Mouse (Mus musculus): ENCODE results near the gene Ppard.

Gene Ppard

GRCm38 (mm10) chr17:28212391-28212790 is 20.1 kb upstream of the Ppard start:
- ChIA-PET CTCF (interaction anchor here (0.5 to 3.3 kb wide), 36 partner anchors 8 to 936 kb away, joined by 3 to 24 read pairs (median 4); partner anchors contain the start of genes Ppard (in 1 of the 4) and Tcp11 (in 1 of the 4)), POLR2A (interaction anchor here in 3 of 4 experiments (0.5 to 3.9 kb wide), 44 partner anchors 8 to 356 kb away, joined by 3 to 48 read pairs (median 4); partner anchors contain the start of genes Fance (in 1 of the 3), Ppard (in 1 of the 3), Tcp11 (in 1 of the 3) and Uhrf1bp1 (in 1 of the 3))

GRCm38 (mm10) chr17:28213236-28213635 is 19.3 kb upstream of the Ppard start:
- POLR2A ChIA-PET = interaction anchor here in 3 of 4 experiments (0.6 to 3.9 kb wide), 29 partner anchors 9 to 133 kb away, joined by 3 to 48 read pairs (median 4); partner anchors contain the start of genes Fance (in 1 of the 3), Ppard (in 1 of the 3) and Tcp11 (in 1 of the 3)
- CTCF ChIA-PET = interaction anchor here (0.5 to 3.3 kb wide), 60 partner anchors 8 to 424 kb away, joined by 3 to 24 read pairs (median 4); partner anchors contain the start of genes Ppard (in 2 of the 4) and Tcp11 (in 2 of the 4)

GRCm38 (mm10) chr17:28216791-28217190 is 15.7 kb upstream of the Ppard start:
- POLR2A ChIA-PET = interaction anchor here (0.6 to 2.3 kb wide), 10 partner anchors 9 to 660 kb away, joined by 3 to 10 read pairs (median 4); partner anchors contain the start of genes Def6 (in 2 of the 4), Hmga1 (in 1 of the 4) and Rpl10a (in 1 of the 4)
- CTCF ChIA-PET = interaction anchor here in 2 of 4 experiments (1.1 to 1.6 kb wide), 2 partner anchors 9 kb away, joined by 4 to 5 read pairs; partner anchors contain the start of gene Def6 (in 2 of the 2)

- CTCF ChIA-PET = interaction anchor here in 1 of 4 experiments (0.6 to 0.7 kb wide), 2 partner anchors 22 to 152 kb away, joined by 3 to 5 read pairs; no protein-coding TSS in a partner anchor
- POLR2A ChIA-PET = interaction anchor here in 2 of 4 experiments (0.5 to 1.3 kb wide), 6 partner anchors 8 to 662 kb away, joined by 3 to 6 read pairs (median 4); partner anchors contain the start of genes Def6 (in 1 of the 2) and Hmga1 (in 1 of the 2)
Observed at GRCm38 (mm10) chr17:28217721-28218649, 14.5 kb upstream of the Ppard start.

- POLR2A ChIA-PET = interaction anchor here in 3 of 4 experiments (0.6 to 7.0 kb wide), 16 partner anchors 9 to 470 kb away, joined by 3 to 65 read pairs (median 6); partner anchors contain the start of genes Ppard (in 3 of the 3), Def6 (in 1 of the 3) and Fance (in 1 of the 3)
- CTCF ChIA-PET = interaction anchor here (0.7 to 5.2 kb wide), 11 partner anchors 9 to 146 kb away, joined by 3 to 57 read pairs (median 3); partner anchors contain the start of genes Def6 (in 1 of the 4), Ppard (in 1 of the 4) and Tead3 (in 1 of the 4)
Observed at GRCm38 (mm10) chr17:28222463-28222862, 10.0 kb upstream of the Ppard start.

GRCm38 (mm10) chr17:28223561-28224391 is 8.7 kb upstream of the Ppard start:
- ChIA-PET CTCF (interaction anchor here (0.5 to 5.2 kb wide), 30 partner anchors 9 to 1288 kb away, joined by 3 to 61 read pairs (median 5); partner anchors contain the start of genes Def6 (in 3 of the 4), Ppard (in 2 of the 4) and Fance (in 1 of the 4)), POLR2A (interaction anchor here in 3 of 4 experiments (0.6 to 7.0 kb wide), 31 partner anchors 9 to 601 kb away, joined by 3 to 65 read pairs (median 3); partner anchors contain the start of genes Ppard (in 3 of the 3), Def6 (in 2 of the 3), Fance (in 1 of the 3) and Rpl10a (in 1 of the 3))

- POLR2A ChIA-PET = interaction anchor here in 3 of 4 experiments (0.7 to 7.0 kb wide), 27 partner anchors 8 to 284 kb away, joined by 3 to 65 read pairs (median 5); partner anchors contain the start of genes Def6 (in 3 of the 3), Ppard (in 3 of the 3) and Fance (in 1 of the 3)
- CTCF ChIA-PET = interaction anchor here (0.6 to 5.2 kb wide), 29 partner anchors 8 to 406 kb away, joined by 3 to 61 read pairs (median 7); partner anchors contain the start of genes Def6 (in 2 of the 4), Ppard (in 2 of the 4) and Fance (in 1 of the 4)
Observed at GRCm38 (mm10) chr17:28224615-28225014, 7.9 kb upstream of the Ppard start.

- ChIA-PET POLR2A (interaction anchor here (0.5 to 7.0 kb wide), 66 partner anchors 8 to 669 kb away, joined by 3 to 65 read pairs (median 4); partner anchors contain the start of genes Def6 (in 3 of the 4), Fance (in 1 of the 4), Hmga1 (in 1 of the 4) and Uhrf1bp1 (in 1 of the 4)), CTCF (interaction anchor here (0.5 to 5.2 kb wide), 151 partner anchors 8 to 651 kb away, joined by 3 to 61 read pairs (median 5); partner anchors contain the start of genes Def6 (in 4 of the 4), Fance (in 4 of the 4), Scube3 (in 1 of the 4) and Srpk1 (in 1 of the 4))
Observed at GRCm38 (mm10) chr17:28226014-28226413, 6.5 kb upstream of the Ppard start.

GRCm38 (mm10) chr17:28230486-28230885 is 2.0 kb upstream of the Ppard start:
- ChIA-PET POLR2A (interaction anchor here (0.5 to 5.8 kb wide), 35 partner anchors 10 to 683 kb away, joined by 3 to 44 read pairs (median 3); partner anchors contain the start of genes Def6 (in 2 of the 4), Rpl10a (in 1 of the 4) and Tead3 (in 1 of the 4)), CTCF (interaction anchor here (1.1 to 3.5 kb wide), 8 partner anchors 23 to 100 kb away, joined by 3 to 12 read pairs (median 4); partner anchors contain the start of genes Def6 (in 1 of the 4) and Fance (in 1 of the 4))

- ChIA-PET POLR2A (interaction anchor here (0.5 to 6.4 kb wide), 30 partner anchors 8 to 596 kb away, joined by 3 to 44 read pairs (median 3); partner anchors contain the start of genes Def6 (in 2 of the 4) and Tead3 (in 1 of the 4)), CTCF (interaction anchor here (0.7 to 3.5 kb wide), 6 partner anchors 18 to 86 kb away, joined by 3 to 12 read pairs (median 4); partner anchors contain the start of gene Def6 (in 1 of the 4))
Observed at GRCm38 (mm10) chr17:28231026-28231736, 1.3 kb upstream of the Ppard start.

- ChIA-PET CTCF (interaction anchor here (0.5 to 3.5 kb wide), 51 partner anchors 7 to 1138 kb away, joined by 3 to 24 read pairs (median 4); partner anchors contain the start of genes Def6 (in 3 of the 4) and Fance (in 1 of the 4)), POLR2A (interaction anchor here (0.6 to 6.4 kb wide), 31 partner anchors 8 to 296 kb away, joined by 3 to 44 read pairs (median 5); partner anchors contain the start of gene Def6 (in 1 of the 4))
Observed at GRCm38 (mm10) chr17:28233091-28233731, 711 bp downstream of the Ppard start.

GRCm38 (mm10) chr17:28234641-28235040 is 2.1 kb downstream of the Ppard start:
- POLR2A ChIA-PET = interaction anchor here in 2 of 4 experiments (1.1 to 6.4 kb wide), 5 partner anchors 9 to 96 kb away, joined by 3 to 44 read pairs (median 6); no protein-coding TSS in a partner anchor
- CTCF ChIA-PET = interaction anchor here in 3 of 4 experiments (0.7 to 1.3 kb wide), 3 partner anchors 9 to 25 kb away, joined by 3 to 9 read pairs (median 3); no protein-coding TSS in a partner anchor

- ChIA-PET POLR2A (interaction anchor here in 3 of 4 experiments (0.6 to 6.4 kb wide), 13 partner anchors 10 to 95 kb away, joined by 3 to 34 read pairs (median 4); partner anchors contain the start of gene Def6 (in 1 of the 3)), CTCF (interaction anchor here in 2 of 4 experiments (0.6 to 1.3 kb wide), 6 partner anchors 10 to 127 kb away, joined by 3 to 6 read pairs (median 3); partner anchors contain the start of gene Def6 (in 1 of the 2))
Observed at GRCm38 (mm10) chr17:28235982-28236635, 3.6 kb downstream of the Ppard start.

- POLR2A ChIA-PET = interaction anchor here (0.6 to 6.4 kb wide), 12 partner anchors 10 to 94 kb away, joined by 3 to 34 read pairs (median 4); partner anchors contain the start of gene Def6 (in 1 of the 4)
- CTCF ChIA-PET = interaction anchor here in 1 of 4 experiments (1.0 to 1.3 kb wide), 3 partner anchors 10 to 25 kb away, joined by 3 to 6 read pairs (median 6); no protein-coding TSS in a partner anchor
Observed at GRCm38 (mm10) chr17:28236636-28237015, 4.1 kb downstream of the Ppard start.

All from embryonic stem cell, embryonic (primary cell).